Mouse (Mus musculus): ENCODE data around the gene Nrros. TPM values are rescaled to one million over a fixed set of nuclear protein-coding genes. Genes with fewer than 3 reads are reported as not detected.

Gene Nrros
- polyA plus RNA-seq, 1 experiment from 2014 or later, result 18.1 TPM

Other genes starting within 250 kb of the Nrros start
- 1.0 and 1.4 TPM in 2 replicates for gene Pigz, start 231.7 kb downstream of the Nrros start, polyA plus RNA-seq (2015; fragmentation: Nextera tagmentation; extraction: Ambion mirVana)
- gene 0610012G03Rik, start 217.1 kb downstream of the Nrros start, polyA plus RNA-seq (2015; fragmentation: Nextera tagmentation; extraction: Ambion mirVana), result 96.2 and 103 TPM in 2 replicates
- 115 and 119 TPM in 2 replicates for gene Ncbp2, start 217.1 kb downstream of the Nrros start, polyA plus RNA-seq (2015; fragmentation: Nextera tagmentation; extraction: Ambion mirVana)
- 14.0 and 15.5 TPM in 2 replicates for gene Senp5, start 162.3 kb downstream of the Nrros start, polyA plus RNA-seq (2015; fragmentation: Nextera tagmentation; extraction: Ambion mirVana)
- 38.2 and 40.3 TPM in 2 replicates for gene Pak2, start 86.3 kb downstream of the Nrros start, polyA plus RNA-seq (2015; fragmentation: Nextera tagmentation; extraction: Ambion mirVana)
- gene Pigx, start 65.9 kb downstream of the Nrros start, polyA plus RNA-seq (2015; fragmentation: Nextera tagmentation; extraction: Ambion mirVana), result 130 and 136 TPM in 2 replicates
- gene Cep19, start 65.8 kb downstream of the Nrros start, polyA plus RNA-seq (2015; fragmentation: Nextera tagmentation; extraction: Ambion mirVana), result 42.6 and 44.5 TPM in 2 replicates
- gene Bex6, start 14.2 kb upstream of the Nrros start, polyA plus RNA-seq (2015; fragmentation: Nextera tagmentation; extraction: Ambion mirVana), result not detected in 2 replicates
- 5.0 and 5.2 TPM in 2 replicates for gene Fbxo45, start 81.6 kb upstream of the Nrros start, polyA plus RNA-seq (2015; fragmentation: Nextera tagmentation; extraction: Ambion mirVana)
- gene Wdr53, start 81.6 kb upstream of the Nrros start, polyA plus RNA-seq (2015; fragmentation: Nextera tagmentation; extraction: Ambion mirVana), result 19.7 and 20.0 TPM in 2 replicates
- gene Smco1, start 105.9 kb upstream of the Nrros start, polyA plus RNA-seq (2015; fragmentation: Nextera tagmentation; extraction: Ambion mirVana), result not detected in 2 replicates
- 23.2 and 23.3 TPM in 2 replicates for gene Rnf168, start 111.9 kb upstream of the Nrros start, polyA plus RNA-seq (2015; fragmentation: Nextera tagmentation; extraction: Ambion mirVana)
- 23.2 and 23.5 TPM in 2 replicates for gene Ubxn7, start 166.7 kb upstream of the Nrros start, polyA plus RNA-seq (2015; fragmentation: Nextera tagmentation; extraction: Ambion mirVana)
- gene Tm4sf19, start 234.9 kb upstream of the Nrros start, polyA plus RNA-seq (2015; fragmentation: Nextera tagmentation; extraction: Ambion mirVana), result not detected in 2 replicates

Measured in kidney, embryonic 16.5 days (tissue).